Mouse (Mus musculus) embryonic facial prominence, embryonic 11.5 days (tissue): ENCODE results near the gene Reps1. TPM values are rescaled to one million over a fixed set of nuclear protein-coding genes. Genes with fewer than 3 reads are reported as not detected.
"Not testable (repeated sequence)": the region's sequence is repeated elsewhere in the genome, so short reads cannot be mapped to it uniquely, and the experiment has no call there.

Experiments used
- ATAC-seq: fragments of 200-750 bp; cut with Nextera tagmentation; replicated peaks from 2 replicates; pipeline ENCODE4 v1.8.0; 2017; ENCODE audit warnings: low read depth; ENCODE audit not compliant: insufficient number of reproducible peaks, low FRiP score, low TSS enrichment
- DNase-seq: peaks from one replicate; pipeline ENCODE4 v3.0.0-alpha.2; 2015; ENCODE audit warnings: low spot score
- H3K27ac ChIP-seq: fragments of 300-500 bp; sonication (generic); replicated peaks from 2 replicates; pipeline ENCODE4 v1.5.1; 2014; ENCODE audit warnings: mild to moderate bottlenecking, low read depth, low read length, control low read depth
- H3K27me3 ChIP-seq: fragments of 300-500 bp; sonication (generic); 2 replicates; pipeline ENCODE4 v1.6.1; 2014; ENCODE audit warnings: mild to moderate bottlenecking, low read length, moderate library complexity, mixed read lengths; ENCODE audit not compliant: control insufficient read depth, insufficient read depth
- H3K36me3 ChIP-seq: fragments of 300-500 bp; sonication (generic); replicated peaks from 2 replicates; pipeline ENCODE4 v1.6.1; 2014; ENCODE audit warnings: low read depth, mild to moderate bottlenecking, low read length, moderate library complexity, mixed read lengths; ENCODE audit not compliant: control insufficient read depth, insufficient read depth
- H3K4me1 ChIP-seq: fragments of 300-500 bp; sonication (generic); 2 replicates; pipeline ENCODE4 v1.6.1; 2014; ENCODE audit warnings: low read length, mixed read lengths; ENCODE audit not compliant: control insufficient read depth, insufficient read depth
- H3K4me2 ChIP-seq: fragments of 300-500 bp; sonication (generic); 2 replicates; pipeline ENCODE4 v1.6.1; 2014; ENCODE audit warnings: low read depth, mild to moderate bottlenecking, control low read depth, low read length, moderate library complexity
- H3K4me3 ChIP-seq: fragments of 300-500 bp; sonication (generic); 2 replicates; pipeline ENCODE4 v1.5.1; 2014; ENCODE audit warnings: low read depth, low read length, control low read depth
- H3K9ac ChIP-seq: fragments of 300-500 bp; sonication (generic); replicated peaks from 2 replicates; pipeline ENCODE4 v1.6.1; 2014; ENCODE audit warnings: mild to moderate bottlenecking, control low read depth, low read length
- H3K9me3 ChIP-seq: fragments of 300-500 bp; sonication (generic); replicated peaks from 2 replicates; pipeline ENCODE4 v1.6.1; 2016; ENCODE audit warnings: mild to moderate bottlenecking, low read length, inconsistent platforms, mixed read lengths; ENCODE audit not compliant: control insufficient read depth
- WGBS: fragments of 180-500 bp; shearing (Covaris S2); extraction: QIAGEN DNeasy Blood & Tissue Kit; methylation state at CpG from one replicate; pipeline ENCODE4 v1.1.7; 2014; 5-methylcytosine and 5-hydroxymethylcytosine counted together
- polyA plus RNA-seq: library from polyadenylated mRNA; unstranded; fragments of >200 nt; fragmentation: Nextera tagmentation; extraction: Ambion mirVana; gene quantifications from 2 replicates; pipeline ENCODE4 v1.2.1, GENCODE M21; 2014

Reps1 gene
- polyA plus RNA-seq, 1 experiment from 2014 or later = 41.2 TPM

DNA sequence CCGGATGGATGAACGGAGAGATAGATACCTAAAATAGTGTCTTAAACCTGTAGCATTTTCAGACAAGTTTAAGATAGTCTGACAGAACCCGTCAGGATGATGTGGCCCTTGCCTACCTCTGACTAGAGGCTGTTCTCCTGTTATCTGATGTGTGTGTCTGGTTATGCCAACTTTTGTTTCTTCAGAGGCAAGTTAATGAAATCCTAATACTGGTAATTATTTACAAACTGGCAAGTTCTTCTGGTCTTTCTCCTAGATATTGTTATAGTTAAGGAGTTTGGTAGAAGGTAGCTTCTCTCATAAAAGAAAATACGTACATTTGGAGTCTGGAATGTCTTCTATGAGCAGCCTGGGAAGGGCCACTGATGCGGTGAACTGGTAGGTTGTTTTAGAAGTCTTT is 74.6 kb downstream of the Reps1 start:
- H3K4me2 ChIP-seq = no peak overlapping the region
- no peak overlapping the region for H3K27ac ChIP-seq
- no peak for DNase-seq
- no peak overlapping the region for H3K9ac ChIP-seq
- H3K4me1 ChIP-seq = no peaks in the 10 kb centered on the region
- 96% methylated on average over 5 of the region's 5 CpGs for WGBS
- no peaks in the 10 kb centered on the region for H3K36me3 ChIP-seq
- ATAC-seq = no peak
- no peaks in the 10 kb centered on the region for H3K27me3 ChIP-seq
- no peak overlapping the region for H3K4me3 ChIP-seq
- H3K9me3 ChIP-seq = no peaks in the 10 kb centered on the region

GRCm38 (mm10) chr10:18131666-18132650 is 76.3 kb downstream of the Reps1 start:
- WGBS = 87% methylated on average over 10 of the region's 10 CpGs
- H3K4me1 ChIP-seq = no peaks in the 10 kb centered on the region
- ATAC-seq = no peak
- no peak overlapping the region for H3K4me3 ChIP-seq
- no peak overlapping the region for H3K9ac ChIP-seq
- H3K4me2 ChIP-seq = no peak overlapping the region
- no peak overlapping the region for H3K27ac ChIP-seq
- no peak for DNase-seq
- H3K27me3 ChIP-seq = no peaks in the 10 kb centered on the region
- no peaks in the 10 kb centered on the region for H3K36me3 ChIP-seq
- H3K9me3 ChIP-seq = no peaks in the 10 kb centered on the region

DNA sequence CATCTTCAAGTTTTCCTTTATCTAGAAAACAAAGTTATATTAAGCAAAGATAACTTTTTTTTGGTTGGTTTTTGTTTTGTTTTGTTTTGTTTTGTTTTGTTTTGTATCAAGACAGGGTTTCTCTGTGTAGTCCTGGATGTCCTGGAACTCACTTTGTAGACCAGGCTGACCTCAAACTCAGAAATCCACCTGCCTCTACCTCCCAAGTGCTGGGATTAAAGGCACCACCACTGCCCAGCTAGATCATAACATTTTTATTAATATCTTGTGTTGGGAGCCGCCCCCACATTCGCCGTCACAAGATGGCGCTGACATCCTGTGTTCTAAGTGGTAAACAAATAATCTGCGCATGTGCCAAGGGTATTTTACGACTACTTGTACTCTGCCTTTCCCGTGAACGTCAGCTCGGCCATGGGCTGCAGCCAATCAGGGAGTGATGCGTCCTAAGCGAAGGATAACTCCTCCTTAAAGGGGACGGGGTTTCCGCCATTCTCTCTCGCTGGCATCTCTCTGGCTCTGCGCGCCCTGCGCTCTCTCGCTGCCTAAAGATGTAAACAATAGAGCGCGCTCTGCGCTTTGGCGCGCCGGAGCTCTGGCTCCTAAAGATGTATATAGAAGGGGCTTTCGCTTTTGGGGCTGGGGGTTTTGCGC is 83.3 kb downstream of the Reps1 start:
- H3K27me3 ChIP-seq, H3K9me3 ChIP-seq, H3K27ac ChIP-seq, H3K36me3 ChIP-seq, H3K9ac ChIP-seq, ATAC-seq, H3K4me2 ChIP-seq, H3K4me1 ChIP-seq, H3K4me3 ChIP-seq, DNase-seq: not testable (repeated sequence)
- WGBS = 73% methylated on average over 10 of the region's 26 CpGs

DNA sequence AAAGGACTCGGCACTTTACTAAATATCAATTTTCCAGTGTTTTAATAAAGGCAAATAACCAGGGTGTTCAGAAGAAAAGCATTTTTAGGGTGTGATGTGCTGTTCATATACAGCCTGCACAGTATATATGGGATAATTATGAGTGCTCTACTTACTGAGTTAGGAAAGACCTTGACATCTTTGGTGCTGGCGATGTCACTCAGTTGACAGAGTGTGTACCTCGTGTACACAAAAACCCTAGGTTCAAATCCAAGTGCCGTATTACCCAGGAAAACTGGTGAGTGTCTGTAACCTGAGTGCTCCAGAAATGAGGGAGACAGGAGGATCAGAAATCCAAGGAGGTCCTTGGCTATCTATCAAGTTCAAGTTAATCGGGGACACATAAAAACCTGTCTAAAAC is 84.0 kb downstream of the Reps1 start:
- Histone ChIP-seq H3K36me3 (no peaks in the 10 kb centered on the region), H3K27me3 (no peaks in the 10 kb centered on the region), H3K9ac (no peak overlapping the region), H3K27ac (no peak overlapping the region), H3K9me3 (no peaks in the 10 kb centered on the region), H3K4me1 (no peaks in the 10 kb centered on the region), H3K4me2 (no peak overlapping the region), H3K4me3 (no peak overlapping the region)
- no peak for ATAC-seq
- WGBS = 80% methylated on average over 5 of the region's 5 CpGs
- DNase-seq = no peak

DNA sequence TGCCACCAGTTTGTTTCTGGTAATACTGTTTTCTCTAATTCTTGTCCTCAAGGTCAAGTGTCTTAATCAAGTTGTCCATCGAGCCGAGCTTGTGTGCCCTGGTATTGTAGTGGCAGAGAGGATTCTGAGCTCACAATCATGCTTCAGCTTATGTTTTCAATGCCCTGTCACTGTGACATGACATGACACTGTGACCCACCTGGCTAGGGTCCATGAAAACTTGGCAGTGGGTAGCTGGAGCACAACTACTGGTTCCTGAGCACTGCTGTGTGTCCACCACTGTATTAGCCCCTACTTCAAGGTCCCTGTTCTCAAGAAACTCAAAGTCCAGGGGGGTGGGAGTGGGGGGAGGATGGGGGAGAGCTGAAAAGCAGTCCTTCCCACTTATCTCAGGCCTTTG is 85.7 kb downstream of the Reps1 start:
- WGBS = 76% methylated on average over 2 of the region's 2 CpGs
- H3K4me1 ChIP-seq = no peaks in the 10 kb centered on the region
- ATAC-seq = no peak
- no peak overlapping the region for H3K27ac ChIP-seq
- no peaks in the 10 kb centered on the region for H3K27me3 ChIP-seq
- H3K9ac ChIP-seq = no peak overlapping the region
- H3K9me3 ChIP-seq = no peaks in the 10 kb centered on the region
- no peak for DNase-seq
- no peak overlapping the region for H3K4me3 ChIP-seq
- no peak overlapping the region for H3K4me2 ChIP-seq
- H3K36me3 ChIP-seq = no peaks in the 10 kb centered on the region

DNA sequence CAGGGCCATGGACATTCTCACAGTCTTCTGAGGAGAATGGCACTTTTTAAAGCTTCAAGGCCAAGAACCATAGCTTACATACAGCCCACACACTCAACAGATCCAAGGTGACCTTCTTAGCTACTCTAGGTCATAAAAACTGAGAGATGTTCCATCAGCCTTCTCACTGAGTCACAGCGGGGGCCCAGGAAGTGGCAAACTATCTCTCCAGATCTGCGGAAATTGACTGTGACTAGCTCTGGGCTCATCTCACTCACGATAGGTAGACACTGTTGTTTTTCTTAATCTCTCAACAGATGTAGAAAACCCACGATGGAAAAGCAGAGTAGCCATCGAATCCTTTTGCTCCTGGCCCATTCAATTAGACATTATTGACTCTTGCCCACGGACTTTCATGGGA is 86.6 kb downstream of the Reps1 start:
- Histone ChIP-seq H3K36me3 (no peaks in the 10 kb centered on the region), H3K9ac (no peak overlapping the region), H3K4me3 (no peak overlapping the region), H3K4me2 (no peak overlapping the region), H3K27me3 (no peaks in the 10 kb centered on the region), H3K27ac (no peak overlapping the region), H3K4me1 (no peaks in the 10 kb centered on the region), H3K9me3 (no peaks in the 10 kb centered on the region)
- WGBS = 83% methylated on average over 6 of the region's 6 CpGs
- no peak for ATAC-seq
- no peak for DNase-seq

DNA sequence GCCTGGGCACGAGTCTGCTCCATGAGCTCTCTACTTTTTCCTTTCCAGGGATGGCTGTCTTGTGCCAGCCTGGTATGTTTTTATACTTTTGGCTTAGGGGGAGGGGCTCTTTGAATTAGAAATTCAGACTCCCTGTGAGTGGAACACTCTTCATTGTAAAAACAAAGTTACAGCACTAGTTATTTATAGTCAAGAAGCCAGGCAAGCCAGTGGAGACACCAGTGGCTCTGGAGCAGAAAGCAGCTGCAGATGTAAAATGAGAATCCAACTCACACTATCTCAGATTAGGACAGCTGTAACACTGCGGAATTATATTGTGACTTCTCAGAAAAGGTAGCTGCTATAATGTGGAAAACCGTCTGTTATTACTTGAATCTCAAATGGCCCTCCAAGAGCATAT is 91.6 kb downstream of the Reps1 start:
- Histone ChIP-seq H3K4me3 (no peak overlapping the region), H3K27ac (no peak overlapping the region), H3K9me3 (no peaks in the 10 kb centered on the region), H3K27me3 (no peaks in the 10 kb centered on the region), H3K36me3 (no peaks in the 10 kb centered on the region), H3K9ac (no peak overlapping the region), H3K4me2 (no peak overlapping the region), H3K4me1 (no peaks in the 10 kb centered on the region)
- WGBS = 80% methylated on average over 3 of the region's 3 CpGs
- no peak for DNase-seq
- no peak for ATAC-seq

DNA sequence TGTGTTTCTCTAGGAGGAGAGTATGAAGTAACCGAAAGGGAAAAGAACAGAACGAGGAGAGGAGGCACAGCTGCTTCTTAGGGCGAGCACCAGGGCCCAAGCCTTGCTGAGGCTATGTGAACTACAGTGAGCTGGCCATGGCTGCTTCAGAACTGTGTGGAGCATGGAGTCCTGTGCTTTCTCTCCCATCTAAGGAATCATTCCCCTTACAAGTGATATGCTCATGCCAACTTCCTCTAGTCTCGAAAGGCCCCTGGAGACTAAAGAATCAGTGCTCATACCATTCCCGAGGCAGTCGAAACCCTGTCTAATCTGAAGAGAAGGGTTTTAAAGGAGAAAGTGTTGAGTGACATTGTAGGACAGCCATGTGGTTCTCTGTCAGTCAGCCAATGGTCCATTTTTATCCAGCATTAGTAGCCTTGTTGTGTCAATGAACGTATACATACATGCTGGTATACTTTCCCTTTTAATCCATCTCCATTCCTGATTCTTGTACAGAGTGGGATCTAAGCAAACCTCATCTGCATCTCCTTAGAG is 106.8 kb downstream of the Reps1 start:
- H3K4me2 ChIP-seq = no peak overlapping the region
- H3K4me1 ChIP-seq = no peaks in the 10 kb centered on the region
- DNase-seq (no peak), ATAC-seq (no peak)
- no peaks in the 10 kb centered on the region for H3K9me3 ChIP-seq
- WGBS = 81% methylated on average over 7 of the region's 7 CpGs
- H3K36me3 ChIP-seq = no peaks in the 10 kb centered on the region
- no peak overlapping the region for H3K27ac ChIP-seq
- H3K9ac ChIP-seq = no peak overlapping the region
- no peak overlapping the region for H3K4me3 ChIP-seq
- H3K27me3 ChIP-seq = no peaks in the 10 kb centered on the region
